Mouse (Mus musculus): ENCODE data around the gene Tbc1d4.

DNA sequence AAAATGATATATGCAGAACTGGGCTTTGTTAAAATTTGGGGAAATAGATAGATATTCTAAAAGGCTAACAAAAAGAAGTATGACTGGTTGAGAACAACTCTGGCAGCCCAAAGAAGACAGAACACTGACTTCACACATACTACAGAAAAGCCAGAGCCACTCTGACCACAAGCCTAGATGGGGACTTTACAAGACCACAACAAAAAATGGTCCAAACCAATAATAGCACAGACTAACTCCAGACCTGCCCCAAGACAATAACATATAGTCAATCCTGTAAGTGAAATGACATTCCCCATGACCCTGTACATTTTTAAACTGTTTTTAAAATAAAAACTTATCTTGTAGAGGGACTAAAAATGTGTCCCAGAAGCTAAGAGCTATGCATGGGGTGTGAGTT, 103.2 kb downstream of the Tbc1d4 start:
- no peak for TF ChIP-seq CTCF (IDR thresholded peaks at IDR 0.05; ENCODE audit: low read depth, low read length)
- no peak for TF ChIP-seq POLR2A (IDR thresholded peaks at IDR 0.05; ENCODE audit: insufficient read depth, low read length)
- no peak for TF ChIP-seq EP300 (IDR thresholded peaks at IDR 0.05; ENCODE audit: insufficient read depth, low read depth, low read length)

Data from ES-Bruce4 (cell line).